10 mouse cellular contexts compared by ENCODE assay signal in genomic region chr8:72762306-72762705, GRCm38 (mm10). TPM values are rescaled to one million over a fixed set of nuclear protein-coding genes. Genes with fewer than 3 reads are reported as not detected.
DNase-seq lines count a peak whose midpoint lies in the region; ATAC-seq and TF ChIP-seq lines count a peak whose summit lies in the region.
"Had no signal": no experiment of that assay in that cellular context is flagged by ENCODE, and none has a peak within 500 bp of the region (broad histone marks: within the 10 kb centered on the region; RNA-seq: fewer than 3 reads in every experiment).

No protein-coding gene starts in this region.

- no peak overlapping the region for H3K4me2 ChIP-seq in hindbrain, embryonic 13.5 days

- TF ChIP-seq POLR2A in small intestine, adult 2 months (IDR thresholded peaks at IDR 0.05; ENCODE audit: low read depth, low read length) = no peak

- H3K4me1 ChIP-seq in hindbrain, embryonic 10.5 days (replicated peaks) = peaks cover 5% of the 10 kb centered on the region; the same call in 1 of the 2 replicates
- H3K4me1 ChIP-seq in hindbrain, embryonic 13.5 days (replicated peaks) = peaks cover 5% of the 10 kb centered on the region; the same call in 1 of the 2 replicates
- no peaks in the 10 kb centered on the region; the same call in 1 of the 2 replicates for H3K4me1 ChIP-seq in small intestine, adult 2 months (ENCODE audit: control insufficient read depth, insufficient read depth, insufficient read length, low read length)

- no peak for ATAC-seq in hindbrain, embryonic 13.5 days (ENCODE audit: low FRiP score)
- peak; percentile 59 for ATAC-seq in granulocyte monocyte progenitor cell, adult 5-6 weeks (replicated peaks; ENCODE audit: poor library complexity, severe bottlenecking)

- WGBS in hindbrain, embryonic 10.5 days = 92% methylated on average over 12 of the region's 12 CpGs
- 89% methylated on average over 12 of the region's 12 CpGs for WGBS in hindbrain, embryonic 13.5 days
- 76% methylated on average over 12 of the region's 12 CpGs for WGBS in small intestine, adult 2 months

- DNase-seq in hindbrain, embryonic 10.5 days (ENCODE audit: low spot score) = no peak
- DNase-seq in ovary, postnatal 10 days (ENCODE audit: low spot score) = peak; percentile 0
- DNase-seq in ovary, postnatal 14 days (ENCODE audit: low spot score) = no peak
- DNase-seq in cerebellum, adult 18-20 months = no peak
- DNase-seq: cerebellum, adult 2 months had no signal

- H3K36me3 ChIP-seq in hindbrain, embryonic 10.5 days = peaks cover 25% of the 10 kb centered on the region
- peaks cover 29% of the 10 kb centered on the region for H3K36me3 ChIP-seq in hindbrain, embryonic 13.5 days
- H3K36me3 ChIP-seq in small intestine, adult 2 months (ENCODE audit: control insufficient read depth, insufficient read depth, low read length) = 0 out of 2 replicates have a peak, but pooled peaks cover 2% of the 10 kb centered on the region

- no peak for TF ChIP-seq CTCF in small intestine, adult 2 months (IDR thresholded peaks at IDR 0.05; ENCODE audit: extremely low read depth, insufficient read length, insufficient replicate concordance, low read depth, low read length)

- H3K27ac ChIP-seq in hindbrain, embryonic 10.5 days = peak overlapping the region; percentile 13
- H3K27ac ChIP-seq in hindbrain, embryonic 13.5 days = no peak overlapping the region
- H3K27ac ChIP-seq in small intestine, adult 2 months (ENCODE audit: insufficient read depth, low read depth, low read length) = peak overlapping the region; percentile 42; the same call in 1 of the 2 replicates
- H3K27ac ChIP-seq: midbrain, embryonic 10.5 days had no signal

- H3K9me3 ChIP-seq in hindbrain, embryonic 10.5 days = no peaks in the 10 kb centered on the region
- no peaks in the 10 kb centered on the region for H3K9me3 ChIP-seq in hindbrain, embryonic 13.5 days
- H3K9me3 ChIP-seq: G1E; midbrain, embryonic 10.5 days had no signal

- no peak overlapping the region for H3K9ac ChIP-seq in hindbrain, embryonic 13.5 days

- no peak overlapping the region for H3K4me3 ChIP-seq in hindbrain, embryonic 10.5 days
- no peak overlapping the region for H3K4me3 ChIP-seq in hindbrain, embryonic 13.5 days
- H3K4me3 ChIP-seq in small intestine, adult 2 months (ENCODE audit: low read depth, low read length) = peak overlapping the region; percentile 45
- H3K4me3 ChIP-seq: midbrain, embryonic 10.5 days had no signal

- H3K27me3 ChIP-seq in hindbrain, embryonic 10.5 days (ENCODE audit: insufficient read depth, poor library complexity, severe bottlenecking) = no peaks in the 10 kb centered on the region
- H3K27me3 ChIP-seq in hindbrain, embryonic 13.5 days = no peaks in the 10 kb centered on the region
- no peaks in the 10 kb centered on the region for H3K27me3 ChIP-seq in small intestine, adult 2 months (ENCODE audit: control insufficient read depth, insufficient read depth, low read length)

RNA-seq across cellular contexts. Expression of gene F2rl3, which starts 0.6 kb away (rescaled TPM):
- polyA plus RNA-seq in hindbrain, embryonic 10.5 days (2016; fragmentation: Nextera tagmentation; extraction: Ambion mirVana) = 1.9 and 2.5 TPM in 2 replicates
- 0.40 and 0.56 TPM in 2 replicates for polyA plus RNA-seq in hindbrain, embryonic 13.5 days (2015; fragmentation: Nextera tagmentation; extraction: Ambion mirVana)
- total RNA-seq in granulocyte monocyte progenitor cell, adult 5-6 weeks (2014; fragmentation: Nextera tagmentation) = 2.6 and 3.4 TPM in 2 replicates
- 2.9 and 3.1 TPM in 2 replicates for total RNA-seq in granulocyte monocyte progenitor cell, adult 5-6 weeks (2017)
- 6.3 and 10.6 TPM in 2 replicates for polyA plus RNA-seq in small intestine, adult 2 months (2012; rRNA removed)
- polyA plus RNA-seq: G1E had no signal

RNA-seq across cellular contexts. Expression of gene Sin3b, which starts 39.2 kb away (rescaled TPM):
- polyA plus RNA-seq in hindbrain, embryonic 10.5 days (2016; fragmentation: Nextera tagmentation; extraction: Ambion mirVana) = 154 and 175 TPM in 2 replicates
- polyA plus RNA-seq in hindbrain, embryonic 13.5 days (2015; fragmentation: Nextera tagmentation; extraction: Ambion mirVana) = 171 and 175 TPM in 2 replicates
- 96.1 and 104 TPM in 2 replicates for total RNA-seq in granulocyte monocyte progenitor cell, adult 5-6 weeks (2014; fragmentation: Nextera tagmentation)
- 77.1 and 85.0 TPM in 2 replicates for total RNA-seq in granulocyte monocyte progenitor cell, adult 5-6 weeks (2017)
- polyA plus RNA-seq in small intestine, adult 2 months (2012; rRNA removed) = 62.4 and 114 TPM in 2 replicates
